Mouse (Mus musculus): ENCODE data around the gene C330021F23Rik. TPM values are rescaled to one million over a fixed set of nuclear protein-coding genes. Genes with fewer than 3 reads are reported as not detected.

The C330021F23Rik gene
- 1.5 and 2.0 TPM in 2 replicates for polyA plus RNA-seq (2016; fragmentation: Nextera tagmentation; extraction: Ambion mirVana)

GRCm38 (mm10) chr8:3567641-3568371, at the start of gene C330021F23Rik:
Gene C330021F23Rik (plus strand): TSS chr8:3567990.
- H3K27me3 ChIP-seq, result no peaks in the 10 kb centered on the region
- peak within 1 kb of the TSS; percentile 35 for H3K9ac ChIP-seq
- WGBS, result 3% methylated on average over 12 of the region's 12 CpGs
- peak; percentile 73 for ATAC-seq (ENCODE audit: low FRiP score)
- H3K27ac ChIP-seq, result no peak within 1 kb of the TSS
- no peaks in the 10 kb centered on the region for H3K9me3 ChIP-seq (replicated peaks)
- peak within 1 kb of the TSS; percentile 45 for H3K4me2 ChIP-seq (replicated peaks)
- H3K36me3 ChIP-seq, result no peaks in the 10 kb centered on the region
- peak within 1 kb of the TSS; percentile 19 for H3K4me3 ChIP-seq
- peaks cover 16% of the 10 kb centered on the region for H3K4me1 ChIP-seq

- Histone ChIP-seq H3K4me2 (replicated peaks) (no peak overlapping the region), H3K9me3 (replicated peaks) (no peaks in the 10 kb centered on the region), H3K27me3 (no peaks in the 10 kb centered on the region), H3K27ac (no peak overlapping the region), H3K4me3 (no peak overlapping the region), H3K36me3 (peaks cover 43% of the 10 kb centered on the region), H3K4me1 (no peaks in the 10 kb centered on the region; the same call in 1 of the 2 replicates), H3K9ac (no peak overlapping the region)
- ATAC-seq (ENCODE audit: low FRiP score), result no peak
- 93% methylated on average over 13 of the region's 13 CpGs for WGBS
These were observed 45.6 kb upstream of the C330021F23Rik start for GRCm38 (mm10) chr8:3522007-3522697.

DNA sequence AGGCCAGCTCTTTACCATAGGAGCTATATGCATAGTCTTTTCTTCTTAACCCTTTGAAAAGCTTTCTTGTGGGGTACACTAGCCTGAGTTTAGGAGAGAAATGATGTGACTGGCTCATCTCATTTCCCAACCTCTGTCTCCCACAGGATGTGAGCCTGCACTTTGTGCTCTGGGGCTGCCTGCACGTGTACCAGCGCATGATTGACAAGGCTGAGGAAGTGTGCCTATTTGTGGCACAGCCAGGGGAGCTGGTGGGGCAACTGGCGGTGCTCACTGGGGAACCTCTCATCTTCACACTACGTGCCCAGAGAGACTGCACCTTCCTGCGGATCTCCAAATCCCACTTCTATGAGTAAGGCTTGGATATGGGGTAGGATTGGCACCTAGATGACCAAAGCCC, 37.0 kb upstream of the C330021F23Rik start:
- H3K4me1 ChIP-seq, result no peaks in the 10 kb centered on the region
- no peak for ATAC-seq (ENCODE audit: low FRiP score)
- no peak overlapping the region for H3K9ac ChIP-seq
- no peak overlapping the region for H3K4me3 ChIP-seq
- 93% methylated on average over 5 of the region's 5 CpGs for WGBS
- H3K36me3 ChIP-seq, result peaks cover 40% of the 10 kb centered on the region
- H3K4me2 ChIP-seq (replicated peaks), result no peak overlapping the region
- no peak overlapping the region for H3K27ac ChIP-seq
- no peaks in the 10 kb centered on the region for H3K27me3 ChIP-seq
- H3K9me3 ChIP-seq (replicated peaks), result no peaks in the 10 kb centered on the region

DNA sequence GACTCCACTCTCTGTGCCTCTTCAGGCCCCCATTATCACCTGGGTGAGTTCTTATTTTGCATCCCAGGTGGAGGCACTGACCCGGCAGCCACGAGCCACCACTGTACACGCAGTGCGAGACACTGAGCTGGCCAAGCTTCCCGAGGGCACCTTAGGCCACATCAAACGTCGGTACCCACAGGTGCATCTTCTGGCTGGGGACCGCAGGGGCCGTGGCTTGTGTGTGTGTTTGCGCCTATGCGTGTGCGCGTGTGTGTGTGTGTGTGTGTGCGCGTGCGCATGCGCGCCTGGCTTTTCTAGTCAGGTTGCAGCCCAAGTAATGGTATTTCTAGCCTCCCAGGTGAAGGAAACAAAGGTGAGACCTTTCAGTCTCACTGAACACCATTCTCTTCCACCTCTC, 35.9 kb upstream of the C330021F23Rik start:
- H3K27me3 ChIP-seq, result no peaks in the 10 kb centered on the region
- no peak overlapping the region for H3K4me2 ChIP-seq (replicated peaks)
- no peak for ATAC-seq (ENCODE audit: low FRiP score)
- WGBS, result 95% methylated on average over 18 of the region's 18 CpGs
- no peak overlapping the region for H3K9ac ChIP-seq
- no peak overlapping the region for H3K27ac ChIP-seq
- no peaks in the 10 kb centered on the region for H3K4me1 ChIP-seq
- H3K36me3 ChIP-seq, result peaks cover 43% of the 10 kb centered on the region
- H3K4me3 ChIP-seq, result no peak overlapping the region
- no peaks in the 10 kb centered on the region for H3K9me3 ChIP-seq (replicated peaks)

GRCm38 (mm10) chr8:3536053-3536841, 31.5 kb upstream of the C330021F23Rik start:
- no peak overlapping the region for H3K27ac ChIP-seq
- H3K4me1 ChIP-seq, result no peaks in the 10 kb centered on the region
- H3K9me3 ChIP-seq (replicated peaks), result no peaks in the 10 kb centered on the region
- H3K9ac ChIP-seq, result no peak overlapping the region
- H3K4me3 ChIP-seq, result no peak overlapping the region
- WGBS, result 63% methylated on average over 15 of the region's 15 CpGs
- no peak for ATAC-seq (ENCODE audit: low FRiP score)
- peaks cover 68% of the 10 kb centered on the region for H3K36me3 ChIP-seq
- H3K4me2 ChIP-seq (replicated peaks), result no peak overlapping the region
- H3K27me3 ChIP-seq, result no peaks in the 10 kb centered on the region

- Histone ChIP-seq H3K4me3 (no peak overlapping the region), H3K9ac (no peak overlapping the region), H3K4me2 (replicated peaks) (no peak overlapping the region), H3K27me3 (no peaks in the 10 kb centered on the region), H3K27ac (no peak overlapping the region), H3K36me3 (peaks cover 66% of the 10 kb centered on the region), H3K9me3 (replicated peaks) (no peaks in the 10 kb centered on the region), H3K4me1 (no peaks in the 10 kb centered on the region)
- WGBS, result 97% methylated on average over 9 of the region's 9 CpGs
- ATAC-seq (ENCODE audit: low FRiP score), result no peak
These were observed 30.9 kb upstream of the C330021F23Rik start for GRCm38 (mm10) chr8:3536940-3537339.

- 92% methylated on average over 26 of the region's 26 CpGs for WGBS
- no peaks in the 10 kb centered on the region for H3K4me1 ChIP-seq
- no peak overlapping the region for H3K27ac ChIP-seq
- no peak overlapping the region for H3K9ac ChIP-seq
- H3K4me3 ChIP-seq, result no peak overlapping the region
- no peaks in the 10 kb centered on the region for H3K9me3 ChIP-seq (replicated peaks)
- no peak for ATAC-seq (ENCODE audit: low FRiP score)
- H3K27me3 ChIP-seq, result no peaks in the 10 kb centered on the region
- no peak overlapping the region for H3K4me2 ChIP-seq (replicated peaks)
- peaks cover 65% of the 10 kb centered on the region for H3K36me3 ChIP-seq
These were observed 30.1 kb upstream of the C330021F23Rik start for GRCm38 (mm10) chr8:3537666-3538065.

DNA sequence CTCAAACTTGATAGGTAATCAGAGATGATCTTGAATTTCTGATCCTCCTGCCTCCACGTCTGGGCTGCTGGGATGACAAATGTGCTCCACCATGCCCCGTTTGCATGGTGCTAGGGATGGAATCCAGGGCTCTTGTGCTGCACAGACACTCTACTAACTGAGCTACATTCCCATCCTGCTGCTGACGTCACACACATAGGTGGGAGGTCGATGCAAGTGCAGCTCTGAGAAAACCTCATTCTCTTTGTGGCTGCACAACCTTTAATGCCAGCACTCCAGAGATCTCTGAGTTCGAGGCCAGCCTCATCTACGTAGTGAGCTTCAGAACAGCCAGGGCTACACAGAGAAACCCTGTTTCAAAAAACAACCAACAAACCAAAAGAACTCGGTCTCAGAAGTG, 28.6 kb upstream of the C330021F23Rik start:
- Histone ChIP-seq H3K9me3 (replicated peaks) (no peaks in the 10 kb centered on the region), H3K4me1 (no peaks in the 10 kb centered on the region), H3K9ac (no peak overlapping the region), H3K4me3 (no peak overlapping the region), H3K27me3 (no peaks in the 10 kb centered on the region), H3K36me3 (peaks cover 78% of the 10 kb centered on the region), H3K27ac (no peak overlapping the region), H3K4me2 (replicated peaks) (no peak overlapping the region)
- ATAC-seq (ENCODE audit: low FRiP score), result no peak
- WGBS, result 81% methylated on average over 7 of the region's 7 CpGs

GRCm38 (mm10) chr8:3540076-3540475, 27.7 kb upstream of the C330021F23Rik start:
- peaks cover 83% of the 10 kb centered on the region for H3K36me3 ChIP-seq
- WGBS, result 94% methylated on average over 4 of the region's 4 CpGs
- no peak overlapping the region for H3K27ac ChIP-seq
- no peaks in the 10 kb centered on the region for H3K9me3 ChIP-seq (replicated peaks)
- no peaks in the 10 kb centered on the region for H3K4me1 ChIP-seq
- H3K27me3 ChIP-seq, result no peaks in the 10 kb centered on the region
- H3K4me2 ChIP-seq (replicated peaks), result no peak overlapping the region
- no peak for ATAC-seq (ENCODE audit: low FRiP score)
- H3K4me3 ChIP-seq, result no peak overlapping the region
- no peak overlapping the region for H3K9ac ChIP-seq

DNA sequence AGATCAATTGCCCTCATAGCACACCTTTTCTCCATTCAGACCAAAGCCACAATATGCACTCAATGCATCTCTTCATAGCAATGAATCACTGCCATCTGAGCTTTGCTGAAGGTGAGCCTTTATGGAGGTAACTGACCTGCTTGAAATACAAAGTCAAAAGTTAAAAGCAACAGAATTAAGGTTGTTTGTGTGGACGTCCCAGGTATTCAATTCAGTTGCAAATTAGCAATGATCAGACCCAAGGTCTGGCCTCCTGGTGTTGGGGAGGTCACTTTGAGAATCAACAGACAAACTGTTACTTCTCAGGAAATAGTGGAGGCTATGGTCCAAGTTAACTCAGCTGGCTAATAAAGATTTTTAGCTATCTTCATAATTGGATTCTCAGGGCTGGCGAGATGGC, 21.3 kb upstream of the C330021F23Rik start:
- Histone ChIP-seq H3K27ac (no peak overlapping the region), H3K4me3 (no peak overlapping the region), H3K9me3 (replicated peaks) (no peaks in the 10 kb centered on the region), H3K9ac (no peak overlapping the region), H3K4me2 (replicated peaks) (no peak overlapping the region), H3K4me1 (no peaks in the 10 kb centered on the region), H3K27me3 (no peaks in the 10 kb centered on the region), H3K36me3 (peaks cover 37% of the 10 kb centered on the region)
- WGBS, result 90% methylated on average over 2 of the region's 2 CpGs
- no peak for ATAC-seq (ENCODE audit: low FRiP score)

DNA sequence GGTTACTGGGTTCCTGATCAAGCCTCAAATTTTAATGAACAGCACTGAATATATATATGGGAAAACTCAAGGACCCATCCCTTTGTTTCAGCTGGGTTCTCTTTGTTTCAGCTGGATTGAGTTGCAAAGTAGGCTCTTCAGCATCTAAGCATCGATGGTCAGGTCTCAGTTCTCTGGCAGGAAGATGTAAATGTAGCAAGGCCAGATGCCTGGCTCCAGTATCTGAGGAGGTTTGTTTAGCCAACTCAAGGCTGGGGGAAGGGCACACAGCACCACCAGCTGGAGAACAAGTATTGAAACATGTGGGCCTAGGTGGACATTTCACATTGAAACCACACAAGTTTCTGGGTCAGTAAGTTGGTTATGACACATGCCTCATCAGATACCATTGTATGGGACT, 15.6 kb upstream of the C330021F23Rik start:
- Histone ChIP-seq H3K9me3 (replicated peaks) (no peaks in the 10 kb centered on the region), H3K36me3 (no peaks in the 10 kb centered on the region), H3K4me3 (no peak overlapping the region), H3K27me3 (no peaks in the 10 kb centered on the region), H3K9ac (no peak overlapping the region), H3K4me1 (no peaks in the 10 kb centered on the region), H3K27ac (no peak overlapping the region), H3K4me2 (replicated peaks) (no peak overlapping the region)
- ATAC-seq (ENCODE audit: low FRiP score), result no peak
- 92% methylated on average over 1 of the region's 1 CpGs for WGBS

GRCm38 (mm10) chr8:3556114-3556513, 11.7 kb upstream of the C330021F23Rik start:
- H3K4me3 ChIP-seq, result no peak overlapping the region
- H3K4me2 ChIP-seq (replicated peaks), result no peak overlapping the region
- H3K27me3 ChIP-seq, result no peaks in the 10 kb centered on the region
- WGBS, result 66% methylated on average over 4 of the region's 4 CpGs
- ATAC-seq (ENCODE audit: low FRiP score), result peak; percentile 94
- H3K9me3 ChIP-seq (replicated peaks), result no peaks in the 10 kb centered on the region
- H3K36me3 ChIP-seq, result no peaks in the 10 kb centered on the region
- H3K4me1 ChIP-seq, result no peaks in the 10 kb centered on the region
- no peak overlapping the region for H3K9ac ChIP-seq
- H3K27ac ChIP-seq, result no peak overlapping the region

Measured in hindbrain, embryonic 12.5 days (tissue).